Mouse (Mus musculus) C2C12 (cell line): ENCODE measurements around the gene Atxn2.

Experiments used
- CEBPB ChIP-seq: IDR thresholded peaks from one replicate; pipeline ENCODE4 v1.6.1; 2011; ENCODE audit warnings: low read depth, mild to moderate bottlenecking, control low read depth, moderate library complexity
- CTCF ChIP-seq: IDR thresholded peaks from one replicate; pipeline ENCODE4 v1.5.1; 2011; ENCODE audit not compliant: control insufficient read depth, insufficient read depth, insufficient read length
- FOSL1 ChIP-seq: IDR thresholded peaks from one replicate; pipeline ENCODE4 v1.8.0; 2011; ENCODE audit warnings: mild to moderate bottlenecking, low read length; ENCODE audit not compliant: poor library complexity, insufficient read depth, severe bottlenecking
- MAX ChIP-seq: IDR thresholded peaks from one replicate; pipeline ENCODE4 v1.6.1; 2011; ENCODE audit warnings: mild to moderate bottlenecking, control low read depth
- MYOG ChIP-seq: IDR thresholded peaks from one replicate; pipeline ENCODE4 v1.6.1; 2011; ENCODE audit not compliant: control insufficient read depth, insufficient read length; ENCODE audit errors: extremely low read depth
- USF1 ChIP-seq: IDR thresholded peaks from one replicate; pipeline ENCODE4 v1.6.1; 2011; ENCODE audit warnings: low read depth, mild to moderate bottlenecking, control low read depth, moderate library complexity

DNA sequence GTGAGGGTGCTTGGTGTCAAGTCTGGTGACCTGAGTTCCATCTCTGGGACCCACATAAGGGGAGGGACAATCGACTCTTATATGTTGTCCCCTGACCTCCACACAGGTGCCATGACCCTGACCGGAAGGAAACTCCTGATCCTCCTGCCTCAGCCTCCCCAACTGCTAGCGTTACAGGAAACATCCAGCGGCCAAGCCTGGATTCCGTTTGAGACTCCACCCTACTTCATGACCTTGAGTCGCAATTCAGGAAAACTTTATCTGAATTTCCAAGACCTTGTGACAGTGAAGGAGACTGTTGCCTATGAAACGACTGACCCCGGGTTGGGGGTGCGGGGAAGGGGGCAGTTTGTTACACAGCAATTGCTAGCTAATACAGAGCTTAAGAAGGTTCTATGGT is 130.4 kb downstream of the Atxn2 start:
- TF ChIP-seq CTCF (no peak), MAX (no peak), MYOG (no peak), FOSL1 (no peak), CEBPB (no peak), USF1 (no peak)
